Mouse (Mus musculus) neutrophil, adult 59 days (primary cell): ENCODE results near the gene H2-Q1. TPM values are rescaled to one million over a fixed set of nuclear protein-coding genes. Genes with fewer than 3 reads are reported as not detected.

Source experiments
- total RNA-seq, 2 experiments: library from RNA; stranded (reverse); gene quantifications; 1 replicate in 1 of 2; 2 replicates in 1 of 2; pipeline ENCODE4 v1.2.4; 2023

H2-Q1 gene
- total RNA-seq: 1 to 10 TPM; 5.6 to 6.6 TPM

DNA sequence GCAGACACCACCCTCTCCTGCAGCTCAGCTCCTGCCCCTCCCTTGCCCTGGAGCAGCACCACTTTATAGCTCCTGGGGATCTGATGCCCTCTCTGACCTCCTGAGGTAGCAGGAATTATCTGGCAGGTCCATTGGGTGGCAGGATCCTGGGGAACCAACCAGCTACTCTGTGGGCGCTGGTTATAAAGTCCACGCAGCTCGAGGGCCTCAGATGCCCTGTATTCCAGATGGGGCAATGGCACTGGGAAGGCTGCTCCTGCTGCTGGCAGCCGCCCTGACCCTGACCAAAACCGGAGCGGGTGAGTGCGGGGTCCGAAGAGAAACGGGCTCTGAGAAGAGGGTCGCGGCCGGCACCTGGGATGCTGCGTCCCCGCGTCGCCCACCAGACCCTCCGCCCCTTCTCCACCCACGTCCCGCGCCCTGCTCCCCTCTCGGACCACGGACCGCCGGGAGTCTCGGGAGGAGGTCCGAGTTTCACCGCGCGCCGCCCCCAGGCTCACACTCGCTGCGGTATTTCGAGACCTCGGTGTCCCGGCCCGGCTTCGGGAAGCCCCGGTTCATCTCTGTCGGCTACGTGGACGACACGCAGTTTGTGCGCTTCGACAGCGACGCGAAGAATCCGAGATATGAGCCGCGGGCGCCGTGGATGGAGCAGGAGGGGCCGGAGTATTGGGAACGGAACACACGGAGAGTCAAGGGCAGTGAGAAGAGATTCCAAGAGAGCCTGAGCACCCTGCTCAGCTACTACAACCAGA is at the start of gene H2-Q1:
TSS of gene H2-Q1 (plus strand) at position 79 of the 755 bp plus-strand sequence.

DNA sequence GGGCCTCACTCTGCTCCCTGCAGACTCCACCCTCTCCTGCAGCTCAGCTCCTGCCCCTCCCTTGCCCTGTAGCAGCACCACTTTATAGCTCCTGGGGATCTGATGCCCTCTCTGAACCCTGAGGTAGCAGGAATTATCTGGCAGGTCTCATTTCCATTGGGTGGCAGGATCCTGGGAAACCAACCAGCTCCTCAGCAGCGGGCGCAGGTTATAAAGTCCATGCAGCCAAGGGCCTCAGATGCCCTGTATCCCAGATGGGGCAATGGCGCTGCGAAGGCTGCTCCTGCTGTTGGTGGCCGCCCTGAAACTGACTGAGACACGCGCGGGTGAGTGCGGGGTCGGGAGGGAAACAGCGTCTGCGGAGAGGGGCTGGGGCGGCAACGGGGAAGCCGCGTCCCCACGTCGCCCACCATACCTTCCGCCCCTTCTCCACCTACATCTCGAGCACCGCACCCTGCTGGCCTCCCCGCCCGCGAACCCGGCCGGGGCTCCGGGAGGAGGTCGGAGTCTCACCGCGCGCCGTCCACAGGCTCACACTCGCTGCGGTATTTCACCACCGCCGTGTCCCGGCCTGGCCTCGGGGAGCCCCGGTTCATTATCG is 22.0 kb downstream of the H2-Q1 start, which contains the start of gene H2-Q2:
TSS of gene H2-Q2 (plus strand) at position 172 of the 601 bp plus-strand sequence.

Other genes starting within 250 kb of the H2-Q1 start
- not detected for gene Ly6g6e, start 243.5 kb upstream of the H2-Q1 start, total RNA-seq
- gene Ly6g6d, start 242.3 kb upstream of the H2-Q1 start, total RNA-seq: not detected
- gene Ly6g6f, start 234.8 kb upstream of the H2-Q1 start, total RNA-seq: under 1 TPM; 0.31 to 0.55 TPM
- gene Abhd16a, start 231.1 kb upstream of the H2-Q1 start, total RNA-seq: 10 to 100 TPM; 48.8 to 54.6 TPM
- gene Ly6g5c, start 212.1 kb upstream of the H2-Q1 start, total RNA-seq: not detected
- 10 to 100 TPM; 15.2 to 16.0 TPM for gene Ly6g5b, start 205.0 kb upstream of the H2-Q1 start, total RNA-seq
- gene Gpank1, start 198.9 kb upstream of the H2-Q1 start, total RNA-seq: 10 to 100 TPM; 25.6 to 26.4 TPM
- gene Csnk2b, start 198.4 kb upstream of the H2-Q1 start, total RNA-seq: 100 to 1,000 TPM; 171 to 190 TPM
- gene D17H6S53E, start 194.0 kb upstream of the H2-Q1 start, total RNA-seq: 10 to 100 TPM; 17.0 to 23.1 TPM
- gene Apom, start 188.4 kb upstream of the H2-Q1 start, total RNA-seq: not detected
- gene Bag6, start 185.2 kb upstream of the H2-Q1 start, total RNA-seq: 100 to 1,000 TPM; 245 to 298 TPM
- 100 to 1,000 TPM; 187 TPM for gene Prrc2a, start 155.5 kb upstream of the H2-Q1 start, total RNA-seq
- gene Aif1, start 144.3 kb upstream of the H2-Q1 start, total RNA-seq: 10 to 100 TPM; 15.4 to 17.4 TPM
- 100 to 1,000 TPM; 614 to 632 TPM for gene Lst1, start 132.0 kb upstream of the H2-Q1 start, total RNA-seq
- gene Ltb, start 126.0 kb upstream of the H2-Q1 start, total RNA-seq: 10 to 100 TPM; 89.3 to 97.8 TPM
- 10 to 100 TPM; 62.5 to 72.6 TPM for gene Tnf, start 118.4 kb upstream of the H2-Q1 start, total RNA-seq
- gene Lta, start 115.1 kb upstream of the H2-Q1 start, total RNA-seq: under 1 TPM in 1 of 2 experiments, not detected in 1; 0.26 TPM
- gene Gm16181, start 99.6 kb upstream of the H2-Q1 start, total RNA-seq: under 1 TPM in 1 of 2 experiments, not detected in 1; 0.75 TPM
- 1 to 10 TPM; 2.2 to 3.4 TPM for gene Atp6v1g2, start 86.7 kb upstream of the H2-Q1 start, total RNA-seq
- 10 to 100 TPM; 21.5 to 22.1 TPM for gene Nfkbil1, start 84.6 kb upstream of the H2-Q1 start, total RNA-seq
- 100 to 1,000 TPM; 206 to 207 TPM for gene Ddx39b, start 78.7 kb upstream of the H2-Q1 start, total RNA-seq
- 1,000 to 10,000 TPM; 1,338 to 1,458 TPM for gene H2-D1, start 57.7 kb upstream of the H2-Q1 start, total RNA-seq
- gene H2-Q2, start 21.8 kb downstream of the H2-Q1 start, total RNA-seq: 1 to 10 TPM; 6.4 to 7.1 TPM
- 10 to 100 TPM; 62.2 to 73.9 TPM for gene H2-Q4, start 59.2 kb downstream of the H2-Q1 start, total RNA-seq
- gene H2-Q6, start 104.4 kb downstream of the H2-Q1 start, total RNA-seq: 10 to 100 TPM; 12.6 to 13.8 TPM
- 10 to 100 TPM; 10.5 to 17.7 TPM for gene H2-Q7, start 118.8 kb downstream of the H2-Q1 start, total RNA-seq
- 10 to 100 TPM; 43.6 to 57.4 TPM for gene H2-Q10, start 149.7 kb downstream of the H2-Q1 start, total RNA-seq
- gene Pou5f1, start 185.6 kb downstream of the H2-Q1 start, total RNA-seq: 1 to 10 TPM; 2.1 TPM
- 10 to 100 TPM; 33.6 to 35.3 TPM for gene Tcf19, start 196.4 kb downstream of the H2-Q1 start, total RNA-seq
- gene Cchcr1, start 196.7 kb downstream of the H2-Q1 start, total RNA-seq: 10 to 100 TPM; 13.6 to 15.8 TPM
- gene Psors1c2, start 212.8 kb downstream of the H2-Q1 start, total RNA-seq: not detected
- not detected for gene Cdsn, start 231.7 kb downstream of the H2-Q1 start, total RNA-seq
- gene 2300002M23Rik, start 247.0 kb downstream of the H2-Q1 start, total RNA-seq: not detected